Mouse (Mus musculus) spleen, postnatal 10 days (tissue): ENCODE data around the gene Eif4a2.

ENCODE experiments used
- DNase-seq, 2 experiments: peaks; one replicate each; pipeline ENCODE4 v3.0.0; 2021 to 2022; ENCODE audit warnings: low spot score in 2 of 2

The Eif4a2 gene

DNA sequence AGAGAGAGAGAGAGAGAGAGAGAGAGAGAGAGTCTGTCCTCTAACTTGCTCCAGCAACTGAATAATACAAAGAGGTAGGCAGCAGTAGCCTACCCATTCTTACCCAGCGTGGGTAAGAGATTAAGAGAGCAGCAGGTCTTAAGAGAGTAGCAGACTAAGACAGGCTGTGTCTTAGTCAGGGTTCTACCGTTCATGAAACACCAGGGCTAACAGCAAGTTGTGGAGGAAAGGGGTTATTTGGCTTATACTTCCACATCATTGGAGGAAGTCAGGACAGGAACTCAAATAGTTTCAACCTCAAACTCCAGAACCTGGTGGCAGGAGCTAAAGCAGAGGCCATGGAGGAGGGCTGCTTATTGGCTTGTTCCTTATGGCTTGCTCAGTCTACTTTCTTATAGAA lies 3.4 kb upstream of the Eif4a2 start:
- no peak for DNase-seq

DNA sequence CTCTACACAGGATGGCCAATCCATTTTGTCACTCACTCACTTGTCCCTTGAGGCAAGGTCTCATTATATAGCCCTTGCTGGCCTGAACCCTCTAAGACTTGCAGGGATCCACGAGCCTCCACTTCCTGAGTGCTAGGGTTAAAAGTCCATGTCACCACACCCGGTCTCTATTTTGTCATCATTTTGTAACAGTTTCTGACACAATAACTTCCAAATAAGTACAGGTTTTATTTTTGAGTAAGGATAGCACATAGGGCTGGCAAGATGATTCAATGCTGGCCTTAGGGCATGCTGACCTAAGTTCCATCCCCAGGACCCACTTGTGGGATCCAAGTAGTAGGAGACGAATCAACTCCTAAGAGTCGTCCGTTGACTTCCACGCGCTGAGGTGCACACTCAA lies 1.1 kb upstream of the Eif4a2 start:
- DNase-seq, result no peak

DNA sequence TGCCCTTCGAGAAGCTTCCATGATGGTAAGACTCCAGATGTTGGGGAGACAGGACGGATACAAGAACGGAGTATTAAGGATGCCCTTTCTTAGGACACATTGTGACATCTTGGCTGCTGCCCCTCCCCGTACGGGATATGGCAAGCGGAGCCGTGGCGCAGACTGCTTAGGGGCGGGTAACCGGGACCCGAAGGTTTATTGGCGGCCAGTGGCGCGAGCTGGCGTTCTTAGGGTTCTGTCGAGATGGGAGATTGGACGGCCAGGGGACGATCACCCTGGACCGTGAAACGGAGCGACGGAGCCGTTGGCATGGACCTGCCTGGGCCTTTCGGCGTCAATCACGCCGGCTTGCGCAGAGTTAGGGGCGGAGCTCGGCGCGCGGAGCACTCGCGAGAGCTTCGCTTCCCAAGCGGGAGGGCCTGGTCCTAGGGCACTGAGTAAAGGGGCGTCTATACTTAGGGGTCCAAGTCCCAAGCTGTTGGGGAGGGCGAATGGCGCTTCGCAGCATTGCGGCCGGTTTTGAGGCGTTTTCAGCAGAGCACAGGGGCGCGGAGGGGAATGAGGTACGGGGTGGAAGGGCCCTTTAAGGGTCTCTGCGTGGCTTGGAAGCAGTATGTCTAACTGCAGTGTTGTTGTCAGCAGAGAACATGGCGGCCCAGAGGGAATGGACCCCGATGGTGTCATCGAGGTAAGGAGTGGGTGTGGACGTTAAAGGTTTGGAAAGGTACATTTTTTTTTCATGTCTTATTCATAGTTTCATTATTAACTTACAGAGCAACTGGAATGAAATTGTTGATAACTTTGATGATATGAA lies 909 bp downstream of the Eif4a2 start:
- peak; percentile 84 to 89 for DNase-seq

DNA sequence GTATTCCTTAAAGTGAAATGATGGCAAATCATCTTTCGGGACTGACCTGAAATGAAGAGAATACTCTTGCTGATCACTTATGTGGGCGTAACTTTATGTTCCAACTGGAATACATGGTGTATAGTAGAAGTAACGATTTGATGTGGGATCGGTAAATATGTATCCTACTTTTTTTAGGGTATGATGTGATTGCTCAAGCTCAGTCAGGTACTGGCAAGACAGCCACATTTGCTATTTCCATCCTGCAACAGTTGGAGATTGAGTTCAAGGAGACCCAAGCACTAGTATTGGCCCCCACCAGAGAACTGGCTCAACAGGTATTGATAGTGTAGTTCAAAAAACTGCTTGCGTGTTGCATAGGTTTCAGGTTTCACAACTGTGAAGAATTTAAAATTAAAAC lies 1.7 kb downstream of the Eif4a2 start:
- no peak for DNase-seq

DNA sequence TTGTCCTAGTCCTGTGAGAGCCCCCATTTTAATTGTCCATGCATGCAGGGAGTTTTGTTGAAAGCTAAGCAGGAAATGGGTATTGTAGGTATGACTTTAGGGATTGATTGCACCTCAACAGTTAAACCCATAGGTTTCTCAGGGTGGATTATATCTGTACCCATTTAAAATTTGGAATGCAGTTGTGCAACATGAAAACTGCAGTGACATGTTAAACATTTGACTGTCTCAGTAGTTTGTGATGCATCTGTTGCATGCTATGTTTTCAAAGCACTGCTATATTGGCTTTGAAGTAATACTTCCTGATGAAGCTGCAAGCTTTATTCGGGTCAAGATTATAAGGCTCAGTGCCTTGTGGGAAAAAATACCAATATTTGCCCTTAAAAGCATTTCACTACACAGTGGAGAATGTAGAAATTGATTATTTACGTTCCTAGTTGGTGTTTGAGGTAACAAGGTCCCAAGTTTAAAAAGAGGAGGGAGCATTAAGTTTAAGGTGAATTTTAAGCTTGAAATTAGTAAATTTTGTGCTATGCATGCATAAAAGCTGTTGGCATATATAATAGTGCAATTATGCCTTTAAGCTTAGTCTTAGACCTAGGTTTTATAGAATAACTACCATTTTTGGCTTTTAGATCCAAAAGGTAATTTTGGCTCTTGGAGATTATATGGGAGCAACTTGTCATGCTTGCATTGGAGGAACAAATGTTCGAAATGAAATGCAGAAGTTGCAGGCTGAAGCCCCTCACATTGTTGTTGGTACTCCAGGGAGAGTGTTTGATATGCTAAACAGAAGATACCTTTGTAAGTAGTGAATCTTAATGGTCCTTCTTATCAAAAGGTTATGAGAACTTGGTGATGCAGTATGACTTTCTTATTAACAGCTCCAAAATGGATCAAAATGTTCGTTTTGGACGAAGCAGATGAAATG lies 2.4 kb downstream of the Eif4a2 start:
- no peak for DNase-seq

DNA sequence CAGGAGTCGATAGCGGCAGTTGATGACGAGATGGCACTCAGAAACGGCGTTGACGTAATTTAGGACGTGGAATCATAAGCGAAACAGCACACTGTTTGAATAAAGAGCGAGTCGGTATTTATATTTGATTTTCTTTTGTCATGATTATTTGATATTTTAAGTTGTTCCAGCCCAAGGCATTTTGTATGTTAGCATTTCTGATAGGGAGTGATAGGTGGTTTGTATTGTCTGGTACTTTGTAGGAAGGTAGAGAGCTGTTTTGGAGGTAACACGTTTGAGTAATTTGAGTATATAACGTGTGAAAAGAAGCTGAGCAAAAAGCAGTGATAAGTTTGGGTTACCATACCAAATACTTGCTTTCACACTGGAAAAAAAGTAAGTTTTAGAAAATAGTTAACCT lies 5.1 kb downstream of the Eif4a2 start:
- DNase-seq, result no peak

DNA sequence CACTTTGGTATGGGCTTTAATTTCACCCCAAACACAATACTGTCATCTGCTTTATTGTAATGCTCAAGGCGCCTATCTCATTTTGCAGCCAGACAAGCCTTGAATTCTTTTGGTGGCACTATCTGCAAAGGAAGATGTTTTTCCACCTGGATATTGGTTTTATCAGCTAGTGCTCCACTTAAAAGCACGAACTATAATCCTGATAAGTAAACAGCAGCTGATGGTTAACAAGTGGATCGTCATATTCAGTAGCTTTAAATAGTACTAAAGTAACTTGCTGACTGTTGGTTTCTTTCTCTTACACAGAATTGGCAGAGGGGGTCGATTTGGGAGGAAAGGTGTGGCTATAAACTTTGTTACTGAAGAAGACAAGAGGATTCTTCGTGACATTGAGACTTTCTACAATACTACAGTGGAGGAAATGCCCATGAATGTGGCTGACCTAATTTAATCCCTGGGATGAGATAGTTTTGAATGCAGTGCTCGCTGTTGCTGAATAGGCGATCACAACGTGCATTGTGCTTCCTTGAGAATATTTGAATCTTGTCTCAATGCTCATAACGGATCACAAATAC lies 5.7 kb downstream of the Eif4a2 start:
- no peak for DNase-seq

DNA sequence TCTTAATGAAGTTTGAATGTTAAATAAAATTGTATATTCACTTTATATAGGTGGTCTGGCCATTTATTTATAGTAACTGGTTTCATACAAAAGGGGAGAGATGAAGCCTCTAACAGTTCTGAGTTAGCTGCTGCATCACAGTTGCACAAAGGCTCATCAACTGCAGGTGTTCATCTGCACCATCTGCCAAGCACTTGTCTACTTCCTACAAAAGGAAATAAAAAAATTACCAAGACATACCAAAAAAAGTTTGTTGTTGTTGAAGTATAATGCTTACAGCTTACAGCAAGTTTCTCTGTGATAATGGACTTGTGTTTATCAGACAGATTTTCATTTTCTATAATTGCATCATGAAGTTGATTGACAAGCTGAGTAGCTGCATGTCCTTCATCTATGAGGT lies 6.7 kb downstream of the Eif4a2 start:
- DNase-seq, result no peak

DNA sequence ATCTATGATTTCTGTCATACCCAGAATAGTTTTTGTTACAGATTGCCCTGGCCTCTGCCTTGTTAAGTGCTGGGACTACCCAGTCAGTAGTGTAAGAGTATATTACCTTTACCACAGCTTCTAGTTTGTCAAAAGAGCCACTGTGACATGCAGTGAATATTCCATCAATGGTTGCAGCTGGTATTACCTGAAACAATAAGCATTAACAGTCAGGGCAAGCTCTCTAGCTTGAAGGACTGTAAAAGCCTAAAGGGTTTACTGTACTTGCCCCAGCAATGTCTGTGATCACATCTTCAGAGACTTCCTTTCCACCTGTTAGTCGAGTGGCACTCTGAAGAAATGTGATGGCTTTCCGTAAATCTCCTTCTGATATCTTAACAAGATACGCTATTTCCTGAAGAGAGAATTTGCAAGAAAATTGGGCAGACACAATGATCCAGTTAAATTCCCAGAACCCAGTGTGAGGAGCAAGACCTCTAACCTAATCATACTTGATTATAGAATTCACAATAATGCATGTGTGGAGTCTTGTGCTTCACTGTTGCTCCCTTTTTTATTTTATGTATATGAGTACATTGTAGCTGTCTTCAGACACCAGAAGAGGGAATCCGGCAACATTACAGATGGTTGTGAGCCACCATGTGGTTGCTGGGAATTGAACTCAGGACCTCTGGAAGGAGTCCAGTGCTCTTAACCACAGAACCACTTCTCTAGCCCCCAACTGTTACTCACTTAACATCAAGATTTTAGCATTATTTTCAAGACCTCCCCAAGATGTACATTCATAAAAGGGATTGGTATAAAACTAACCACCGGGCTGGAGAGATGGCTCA lies 7.3 kb downstream of the Eif4a2 start:
- DNase-seq, result no peak

DNA sequence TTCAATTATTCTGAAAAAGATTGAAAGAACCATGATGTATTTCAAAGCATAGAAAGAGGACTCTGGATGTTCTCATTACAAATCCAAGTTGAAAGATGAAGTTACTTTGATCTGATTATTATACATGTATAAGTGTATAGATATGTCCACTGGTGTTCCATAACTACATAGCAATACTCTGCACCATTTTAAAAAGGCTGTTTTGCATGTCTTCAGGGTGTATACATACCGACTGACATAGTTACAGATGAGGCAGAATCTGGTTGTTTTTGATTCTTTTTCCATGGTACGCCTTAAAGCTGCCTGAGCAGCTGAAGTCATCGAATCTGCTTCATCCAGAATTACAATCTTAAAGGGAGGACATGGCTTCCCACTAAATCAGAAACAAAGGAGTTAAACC lies 8.2 kb downstream of the Eif4a2 start:
- DNase-seq, result no peak

DNA sequence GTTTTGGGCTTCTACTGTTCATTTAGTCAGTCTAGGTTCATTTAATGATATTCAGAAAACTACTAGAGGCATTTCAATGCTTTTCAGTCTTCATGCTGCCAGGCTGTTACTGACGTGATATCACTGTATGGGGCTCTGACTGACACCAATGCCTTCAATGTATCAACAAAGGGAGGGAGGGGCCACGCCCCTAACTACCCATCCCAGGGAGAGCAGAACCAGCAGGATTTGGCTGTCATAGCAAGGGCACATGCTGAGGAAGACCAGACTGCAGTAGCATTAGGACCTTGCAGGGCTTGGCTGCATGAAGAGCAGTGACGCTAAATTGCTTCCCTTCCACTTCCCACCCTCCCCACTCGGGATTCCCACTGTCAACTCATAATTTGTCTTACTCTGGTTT lies 9.9 kb downstream of the Eif4a2 start:
- DNase-seq, result no peak

DNA sequence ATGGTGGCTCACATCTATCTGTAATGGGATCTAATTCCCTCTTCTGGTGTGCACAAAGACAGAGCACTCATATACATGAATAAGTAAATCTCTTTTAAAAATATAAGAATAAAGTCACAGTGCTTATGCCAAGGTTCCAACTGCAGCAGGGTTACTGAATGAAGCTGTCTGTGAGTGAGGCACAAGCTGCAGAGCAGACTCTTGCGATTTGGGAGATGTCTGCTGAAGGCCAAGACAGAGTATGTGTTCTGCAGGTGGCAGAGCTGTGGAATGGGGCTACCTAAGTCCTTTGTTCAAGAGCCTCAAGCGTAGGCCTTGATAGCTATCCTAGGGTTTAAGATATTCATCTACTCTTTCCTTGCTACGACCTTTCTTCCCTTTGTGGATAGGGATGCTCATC lies 15.2 kb downstream of the Eif4a2 start:
- DNase-seq, result no peak

DNA sequence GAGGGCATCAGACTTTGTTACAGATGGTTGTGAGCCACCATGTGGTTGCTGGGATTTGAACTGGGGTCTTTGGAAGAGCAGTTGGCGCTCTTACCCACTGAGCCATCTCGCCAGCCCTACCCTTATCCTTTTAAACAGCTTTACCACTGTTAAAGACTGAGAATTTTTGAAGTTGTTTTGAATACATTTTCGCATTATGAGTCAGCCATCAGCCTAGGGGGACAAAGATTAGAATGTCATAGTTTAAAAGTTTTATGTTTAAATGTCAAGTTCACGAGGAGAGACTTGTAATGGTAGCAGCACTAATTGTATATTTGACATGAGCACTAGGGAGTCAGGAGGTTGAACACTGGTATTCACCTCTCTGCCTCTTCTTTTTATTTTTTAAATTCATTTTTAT lies 15.9 kb downstream of the Eif4a2 start:
- DNase-seq, result no peak

DNA sequence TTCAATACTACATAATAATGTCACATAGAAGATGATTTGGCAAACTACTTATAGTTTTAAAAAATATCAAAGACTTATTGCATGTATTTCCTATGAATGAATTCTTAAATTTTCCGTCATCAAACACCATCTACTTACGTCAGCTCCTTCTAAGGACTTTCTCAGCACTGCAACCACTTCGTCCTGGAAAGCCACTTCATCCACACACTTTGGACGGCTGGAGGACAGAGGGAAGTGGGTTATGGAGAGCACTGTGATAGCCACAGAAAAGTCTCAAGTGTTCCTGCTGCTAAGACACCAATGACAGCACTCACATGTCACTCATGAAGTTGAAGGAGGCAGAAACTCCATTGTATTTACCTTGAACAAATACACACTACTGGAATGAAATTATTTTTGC lies 17.2 kb downstream of the Eif4a2 start:
- no peak for DNase-seq

DNA sequence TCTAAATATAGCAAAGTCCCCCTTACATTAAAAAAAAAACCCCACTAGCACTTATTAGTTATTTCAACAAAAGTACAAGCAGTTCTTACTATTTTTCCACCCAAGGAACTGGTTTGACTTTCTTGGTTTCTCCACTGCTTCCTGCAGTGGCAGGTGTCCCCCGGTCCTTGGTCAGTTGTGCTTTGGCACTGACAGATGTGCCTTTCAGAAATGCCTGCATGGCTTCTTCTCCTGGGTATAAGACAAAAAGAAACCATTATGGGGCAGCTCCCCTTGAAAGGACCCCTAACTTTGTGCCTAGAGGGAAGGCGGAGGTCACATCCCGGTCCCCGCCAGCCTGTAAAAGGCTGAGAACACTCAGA lies 20.0 kb downstream of the Eif4a2 start:
- DNase-seq, result no peak

DNA sequence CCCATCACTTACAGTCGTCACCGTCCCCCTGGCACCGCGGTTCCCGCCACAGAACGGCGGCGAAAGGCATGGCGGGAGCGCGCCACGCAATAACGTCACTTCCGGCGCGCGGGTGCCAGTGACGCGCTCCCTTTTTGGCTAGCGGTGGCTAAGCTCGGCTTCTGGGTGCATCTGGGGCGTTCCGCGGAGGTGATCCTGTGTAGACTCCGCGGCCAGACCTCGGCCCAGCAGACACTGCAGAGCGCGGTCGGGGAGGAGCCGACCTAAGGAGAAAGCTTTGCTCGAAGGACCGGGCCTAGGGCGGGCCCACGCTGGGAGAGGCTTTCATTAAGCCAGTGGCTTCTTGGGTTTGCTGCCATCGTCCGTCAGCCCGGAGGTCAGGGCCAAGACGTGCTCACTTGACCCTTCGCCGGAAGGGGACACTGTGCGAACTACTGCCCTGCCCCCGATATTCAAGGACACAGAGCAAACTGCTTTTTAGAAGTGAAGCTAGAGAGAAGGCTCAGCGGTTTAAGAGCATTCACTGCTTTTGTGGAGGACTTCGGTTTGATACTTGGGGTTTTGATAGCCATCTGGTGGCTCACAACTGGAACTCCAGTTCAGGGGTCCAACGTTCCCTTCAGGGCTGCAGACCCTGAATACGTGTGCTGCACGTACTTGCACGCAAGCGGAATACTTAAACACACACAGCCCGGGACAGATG lies 20.6 kb downstream of the Eif4a2 start, which contains the start of gene Rfc4:
Rfc4 (minus strand) TSS at position 65 of the 703 bp plus-strand sequence.
- peak; percentile 88 to 94 for DNase-seq

DNA sequence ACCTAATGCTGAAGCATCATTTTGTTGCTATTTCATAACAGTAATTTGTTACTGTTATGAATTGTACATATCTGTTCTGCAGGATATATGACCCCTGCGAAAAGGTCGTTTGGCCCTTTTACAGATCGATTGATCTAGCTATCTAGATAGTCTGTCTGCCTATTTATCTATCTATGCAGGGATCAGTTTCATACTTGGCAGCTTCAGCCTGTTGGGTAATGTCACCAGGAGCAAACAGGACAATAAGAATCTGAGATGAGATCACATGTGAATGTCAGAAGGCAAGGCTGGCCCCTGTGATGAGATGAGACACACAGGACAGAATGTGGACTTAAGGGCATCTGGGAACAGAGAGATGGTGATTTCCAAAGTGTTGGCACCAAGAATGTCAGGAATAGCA lies 23.1 kb downstream of the Eif4a2 start:
- no peak for DNase-seq

DNA sequence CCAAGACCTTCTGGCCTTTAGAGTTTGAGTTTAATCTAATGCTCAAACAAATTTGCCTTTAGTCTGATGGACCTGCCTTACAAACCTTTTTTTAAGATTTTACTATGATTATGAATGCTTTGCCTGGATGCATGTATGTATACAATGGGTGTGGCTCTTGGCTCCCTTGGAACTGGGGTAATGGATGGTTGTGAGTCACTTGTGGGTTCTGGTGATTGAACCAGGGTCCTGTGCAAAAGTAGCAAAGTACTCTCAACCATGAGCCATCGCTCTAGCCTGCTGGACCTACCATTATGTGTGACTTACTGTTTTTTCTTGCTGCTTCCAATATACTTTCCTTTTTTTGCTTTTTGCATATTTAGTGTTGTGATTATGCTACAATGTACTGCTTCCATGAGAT lies 25.1 kb downstream of the Eif4a2 start:
- DNase-seq, result no peak

DNA sequence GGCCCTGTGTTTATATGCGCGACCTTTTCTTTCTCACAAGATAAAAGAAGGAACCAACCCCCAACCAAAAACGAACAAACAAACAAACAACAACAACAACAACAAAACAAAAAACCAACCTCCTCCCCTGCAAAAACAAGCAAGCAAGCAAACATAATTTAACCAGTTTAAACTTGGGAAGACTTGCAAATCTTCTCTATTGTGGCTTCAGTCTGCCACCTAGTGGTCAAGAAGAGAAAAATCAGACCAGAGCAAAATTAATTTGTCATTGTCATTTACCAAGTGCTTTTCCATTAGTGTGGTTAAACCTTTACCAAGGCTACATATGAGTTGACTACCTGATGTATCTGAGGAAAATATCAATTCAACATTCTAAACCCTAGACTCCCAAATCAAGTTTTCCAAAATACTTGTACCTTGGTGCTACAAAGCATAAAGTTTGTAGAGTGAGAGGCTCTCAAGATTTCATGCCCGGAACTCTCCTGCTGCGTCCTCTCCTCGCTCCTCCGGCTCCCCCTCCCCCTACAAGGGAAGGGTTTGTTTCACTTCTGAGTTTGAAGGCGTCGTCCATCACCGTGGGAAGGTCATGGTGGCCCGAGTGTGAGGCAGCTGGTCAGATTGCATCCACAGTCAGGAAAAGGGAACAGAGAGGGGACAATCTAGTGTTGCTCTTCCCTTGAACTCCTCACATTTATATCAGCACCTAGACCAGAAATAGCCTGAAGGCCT lies 28.3 kb downstream of the Eif4a2 start:
- no peak for DNase-seq

DNA sequence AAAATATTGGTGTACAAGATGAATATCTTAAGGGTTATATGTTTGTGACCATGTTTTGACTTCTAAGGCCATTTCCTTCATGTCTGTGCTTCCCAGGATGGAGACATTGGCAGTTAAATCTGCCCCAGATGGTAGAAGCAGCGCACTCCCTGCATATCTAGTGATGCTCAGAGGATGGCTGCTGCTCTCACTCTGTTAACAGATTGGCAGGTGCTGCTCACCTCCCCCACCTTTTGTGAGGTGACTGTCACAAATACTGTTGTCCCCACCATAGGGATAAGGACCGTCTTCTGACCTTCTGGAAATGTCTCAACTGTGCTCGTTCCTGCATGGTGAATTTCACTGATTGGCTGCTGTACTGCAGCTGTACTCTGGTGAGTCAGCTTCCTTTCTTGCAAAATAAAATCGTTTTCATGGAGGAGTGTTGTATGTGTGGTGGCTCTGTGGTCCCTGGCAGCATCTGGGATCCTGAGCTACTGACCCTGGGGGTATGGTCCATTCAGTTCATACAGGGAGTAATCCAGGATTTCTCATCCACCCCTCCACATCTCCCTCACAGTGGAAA lies 29.2 kb downstream of the Eif4a2 start:
- no peak for DNase-seq
